Mouse (Mus musculus) midbrain, embryonic 16.5 days (tissue): ENCODE results near the gene Gm17651. TPM values are rescaled to one million over a fixed set of nuclear protein-coding genes. Genes with fewer than 3 reads are reported as not detected.
A peak's percentile ranks its signal among the peaks of the same experiment; 100 is the strongest.

Source experiments
- ATAC-seq: fragments of 200-750 bp; cut with Nextera tagmentation; 2 replicates; pipeline ENCODE4 v1.8.0; 2017; ENCODE audit warnings: moderate TSS enrichment
- H3K27ac ChIP-seq: fragments of 300-500 bp; sonication (generic); 2 replicates; pipeline ENCODE4 v1.5.1; 2014; ENCODE audit warnings: mild to moderate bottlenecking, low read length, mixed read lengths
- H3K27me3 ChIP-seq: fragments of 300-500 bp; sonication (generic); 2 replicates; pipeline ENCODE4 v1.6.1; 2014; ENCODE audit warnings: low read depth, low read length, mixed read lengths; ENCODE audit not compliant: control insufficient read depth, insufficient read depth
- H3K36me3 ChIP-seq: fragments of 300-500 bp; sonication (generic); 2 replicates; pipeline ENCODE4 v1.6.1; 2014; ENCODE audit warnings: mild to moderate bottlenecking, low read length, moderate library complexity, mixed read lengths; ENCODE audit not compliant: control insufficient read depth, insufficient read depth
- H3K4me1 ChIP-seq: fragments of 300-500 bp; sonication (generic); 2 replicates; pipeline ENCODE4 v1.6.1; 2014; ENCODE audit warnings: mild to moderate bottlenecking, low read length, mixed read lengths; ENCODE audit not compliant: control insufficient read depth, insufficient read depth
- H3K4me2 ChIP-seq: fragments of 300-500 bp; sonication (generic); 2 replicates; pipeline ENCODE4 v1.6.1; 2014; ENCODE audit warnings: mild to moderate bottlenecking, low read length, mixed read lengths
- H3K4me3 ChIP-seq: fragments of 300-500 bp; sonication (generic); 2 replicates; pipeline ENCODE4 v1.5.1; 2014; ENCODE audit warnings: low read depth, mild to moderate bottlenecking, low read length, moderate library complexity, mixed read lengths
- H3K9ac ChIP-seq: fragments of 300-500 bp; sonication (generic); 2 replicates; pipeline ENCODE4 v1.6.1; 2014; ENCODE audit warnings: low read depth, low read length, mixed read lengths
- H3K9me3 ChIP-seq: fragments of 300-500 bp; sonication (generic); replicated peaks from 2 replicates; pipeline ENCODE4 v1.6.1; 2014; ENCODE audit warnings: mild to moderate bottlenecking, low read length, mixed read lengths; ENCODE audit not compliant: control insufficient read depth, poor library complexity, severe bottlenecking
- WGBS: fragments of 180-500 bp; shearing (Covaris S2); extraction: QIAGEN DNeasy Blood & Tissue Kit; methylation state at CpG from one replicate; pipeline ENCODE4 v1.1.7; 2014; 5-methylcytosine and 5-hydroxymethylcytosine counted together
- polyA plus RNA-seq: library from polyadenylated mRNA; unstranded; fragments of >200 nt; fragmentation: Nextera tagmentation; extraction: Ambion mirVana; gene quantifications from 2 replicates; pipeline ENCODE4 v1.2.1, GENCODE M21; 2015

The Gm17651 gene
- polyA plus RNA-seq, 1 experiment from 2014 or later = not detected

DNA sequence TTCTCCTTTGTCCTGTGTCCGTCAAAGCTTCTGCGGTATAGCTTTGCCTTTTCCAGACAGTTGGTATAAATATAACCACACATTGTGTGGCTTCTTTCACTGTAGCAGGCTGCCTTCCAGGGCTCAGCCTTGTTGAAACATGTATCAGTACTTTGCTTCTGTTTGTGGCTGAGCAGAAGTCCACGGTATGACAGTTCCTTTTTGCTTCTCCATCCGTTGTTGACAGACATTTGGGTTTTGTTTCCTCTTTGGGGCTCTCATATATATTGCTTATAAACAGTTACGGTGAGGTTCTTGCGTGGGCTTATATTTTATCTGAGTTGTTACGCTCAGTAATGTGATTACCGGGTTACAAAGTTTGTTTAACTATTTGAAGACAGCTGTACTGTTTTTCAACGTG, 9.0 kb downstream of the Gm17651 start:
- no peak overlapping the region for H3K4me3 ChIP-seq
- no peak overlapping the region for H3K4me2 ChIP-seq
- WGBS = 91% methylated on average over 9 of the region's 9 CpGs
- no peak for ATAC-seq
- no peaks in the 10 kb centered on the region for H3K9me3 ChIP-seq
- no peaks in the 10 kb centered on the region for H3K4me1 ChIP-seq
- peaks cover 25% of the 10 kb centered on the region; the same call in 1 of the 2 replicates for H3K36me3 ChIP-seq
- no peaks in the 10 kb centered on the region for H3K27me3 ChIP-seq
- H3K9ac ChIP-seq = no peak overlapping the region
- no peak overlapping the region for H3K27ac ChIP-seq

DNA sequence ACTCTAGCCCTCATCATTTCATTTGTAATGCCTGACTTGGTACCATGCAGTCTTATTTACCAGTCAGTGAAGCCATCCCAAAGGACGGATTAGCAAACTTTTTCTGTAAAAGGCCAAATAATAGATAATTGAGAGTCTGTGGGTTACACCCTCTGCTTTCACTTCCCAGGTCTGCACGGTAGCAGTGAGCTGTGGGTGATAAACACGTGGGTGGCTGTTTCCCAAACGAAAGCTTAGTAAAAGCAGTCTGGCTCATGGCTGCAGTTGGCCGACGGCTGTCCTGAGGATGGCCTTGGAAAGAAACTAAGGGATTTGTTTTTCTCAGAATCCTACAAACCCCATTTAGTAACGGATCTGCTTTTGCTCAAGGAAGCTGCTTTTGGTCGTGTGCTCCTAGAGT, 13.3 kb downstream of the Gm17651 start:
- Histone ChIP-seq H3K4me1 (peaks cover 14% of the 10 kb centered on the region), H3K36me3 (peaks cover 8% of the 10 kb centered on the region; the same call in 1 of the 2 replicates), H3K9me3 (no peaks in the 10 kb centered on the region), H3K4me3 (no peak overlapping the region), H3K9ac (no peak overlapping the region), H3K27ac (no peak overlapping the region), H3K4me2 (no peak overlapping the region), H3K27me3 (no peaks in the 10 kb centered on the region)
- ATAC-seq = no peak
- WGBS = 83% methylated on average over 8 of the region's 8 CpGs

DNA sequence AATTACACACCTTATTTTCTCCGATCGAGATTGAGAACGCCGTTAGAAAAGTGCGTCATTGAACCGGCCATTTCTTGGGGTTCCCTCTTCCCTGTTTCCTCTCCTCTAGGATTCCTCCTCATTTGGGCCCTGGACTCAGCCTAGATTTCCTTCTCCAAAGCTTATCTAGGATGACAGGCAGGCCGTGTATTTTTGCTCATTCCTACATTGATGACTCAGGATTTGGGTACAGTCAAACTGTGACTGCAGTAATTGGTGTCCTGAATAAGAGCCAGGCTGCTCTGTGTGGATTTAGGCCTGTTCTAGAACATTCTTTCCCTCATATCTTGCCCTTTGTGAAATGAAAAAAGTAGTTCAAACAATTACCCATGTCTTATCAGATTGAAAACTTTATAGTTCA, 14.7 kb downstream of the Gm17651 start:
- no peak overlapping the region for H3K9ac ChIP-seq

DNA sequence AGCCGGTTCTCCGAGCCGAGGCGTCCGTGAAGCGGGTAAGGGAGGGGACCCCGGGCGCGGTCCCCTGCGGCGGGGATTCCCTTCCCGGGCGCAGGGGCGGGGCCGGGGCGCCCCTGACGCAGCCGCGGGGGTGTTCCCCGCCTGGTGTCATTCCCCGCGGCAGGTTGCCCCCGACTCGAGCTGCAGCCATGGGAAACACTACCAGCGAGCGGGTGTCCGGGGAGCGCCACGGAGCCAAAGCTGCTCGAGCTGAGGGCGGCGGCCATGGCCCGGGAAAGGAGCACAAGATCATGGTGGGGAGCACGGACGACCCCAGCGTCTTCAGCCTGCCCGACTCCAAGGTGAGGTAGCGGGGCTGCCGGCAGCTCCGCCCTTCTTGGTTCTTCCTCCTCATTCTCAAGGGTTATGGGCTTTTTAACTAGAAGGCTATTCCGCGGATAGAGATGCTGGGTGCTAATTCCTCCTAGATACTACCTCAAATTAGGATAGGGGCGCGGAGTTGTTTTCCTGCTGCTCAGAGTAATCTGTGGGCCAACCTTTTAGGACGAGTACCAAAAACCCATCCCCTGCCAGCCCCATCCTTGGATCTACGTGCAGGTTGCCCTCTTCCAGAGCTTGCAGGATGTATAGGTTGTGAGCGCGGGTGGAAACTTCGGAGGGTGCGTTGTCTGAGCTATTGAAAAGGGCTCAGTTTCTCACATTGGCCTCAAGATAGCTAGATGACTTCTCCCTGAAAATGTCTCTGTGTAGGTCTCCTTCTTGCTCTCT, 15.9 kb downstream of the Gm17651 start:
- peaks cover 14% of the 10 kb centered on the region for H3K4me1 ChIP-seq
- peak overlapping the region; percentile 89 for H3K9ac ChIP-seq
- H3K9me3 ChIP-seq = no peaks in the 10 kb centered on the region
- peak overlapping the region; percentile 83 for H3K27ac ChIP-seq
- no peaks in the 10 kb centered on the region for H3K27me3 ChIP-seq
- peak overlapping the region; percentile 85 for H3K4me2 ChIP-seq
- H3K36me3 ChIP-seq = peaks cover 2% of the 10 kb centered on the region; the same call in 1 of the 2 replicates
- WGBS = under 1% methylated on average over 43 of the region's 50 CpGs
- peak; percentile 76 for ATAC-seq
- peak overlapping the region; percentile 92 for H3K4me3 ChIP-seq

More for the DNA sequence above, 14.7 kb downstream of the Gm17651 start:
- peak overlapping the region; percentile 85 for H3K4me2 ChIP-seq
- H3K4me3 ChIP-seq = peak overlapping the region; percentile 92; the same call in 1 of the 2 replicates
- ATAC-seq = no peak
- peaks cover 8% of the 10 kb centered on the region; the same call in 1 of the 2 replicates for H3K36me3 ChIP-seq
- no peak overlapping the region for H3K27ac ChIP-seq
- WGBS = 91% methylated on average over 7 of the region's 7 CpGs
- H3K4me1 ChIP-seq = peaks cover 14% of the 10 kb centered on the region
- H3K9me3 ChIP-seq = no peaks in the 10 kb centered on the region
- H3K27me3 ChIP-seq = no peaks in the 10 kb centered on the region

DNA sequence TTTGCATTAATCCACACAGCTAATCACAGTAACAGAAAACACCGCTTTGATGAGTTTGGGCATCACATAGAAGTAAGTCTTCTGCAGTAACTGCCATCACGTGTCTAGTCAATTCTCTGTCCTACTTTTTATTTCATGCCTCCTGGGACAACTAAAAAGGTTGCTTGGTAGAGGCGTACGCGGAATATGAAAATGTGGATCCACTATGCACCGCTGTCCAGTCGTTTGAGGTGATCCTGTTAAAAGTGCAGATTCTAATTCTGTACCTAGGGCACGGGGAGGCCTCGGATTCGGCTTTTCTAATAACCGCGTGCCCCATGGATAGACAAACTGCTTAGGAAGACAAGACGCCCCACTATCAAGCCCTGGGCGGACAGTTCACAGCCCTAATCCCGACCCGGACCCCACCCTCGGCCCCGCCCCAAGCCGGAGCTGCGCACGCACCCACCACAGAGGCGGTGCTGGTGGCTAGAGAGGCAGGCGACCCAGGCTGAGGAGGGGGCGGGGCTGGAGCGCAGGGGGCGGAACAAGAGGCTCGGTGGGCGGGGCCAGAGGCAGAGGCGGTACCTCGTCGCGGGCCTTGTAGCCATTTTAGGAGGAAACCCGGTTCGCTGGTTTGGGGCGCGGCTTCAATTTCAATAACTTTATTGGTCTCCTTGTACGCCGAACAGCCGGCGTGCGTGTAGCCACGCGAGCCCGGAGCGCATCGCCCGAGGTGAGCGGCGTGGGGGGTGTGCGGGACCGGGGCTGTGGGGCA, 16.7 kb downstream of the Gm17651 start, which contains the start of gene Prkab2:
Gene Prkab2, plus strand, starts transcription at position 539 of the 757 bp plus-strand sequence.
- H3K36me3 ChIP-seq = 0 out of 2 replicates have a peak, but pooled peaks cover 2% of the 10 kb centered on the region
- H3K9ac ChIP-seq = peak within 1 kb of the TSS; percentile 89
- H3K4me1 ChIP-seq = peaks cover 14% of the 10 kb centered on the region
- no peaks in the 10 kb centered on the region for H3K27me3 ChIP-seq
- peak within 1 kb of the TSS; percentile 85 for H3K4me2 ChIP-seq
- WGBS = 1% methylated on average over 48 of the region's 51 CpGs
- H3K4me3 ChIP-seq = peak within 1 kb of the TSS; percentile 92
- peak; percentile 93 for ATAC-seq
- H3K27ac ChIP-seq = peak within 1 kb of the TSS; percentile 83
- H3K9me3 ChIP-seq = no peaks in the 10 kb centered on the region

DNA sequence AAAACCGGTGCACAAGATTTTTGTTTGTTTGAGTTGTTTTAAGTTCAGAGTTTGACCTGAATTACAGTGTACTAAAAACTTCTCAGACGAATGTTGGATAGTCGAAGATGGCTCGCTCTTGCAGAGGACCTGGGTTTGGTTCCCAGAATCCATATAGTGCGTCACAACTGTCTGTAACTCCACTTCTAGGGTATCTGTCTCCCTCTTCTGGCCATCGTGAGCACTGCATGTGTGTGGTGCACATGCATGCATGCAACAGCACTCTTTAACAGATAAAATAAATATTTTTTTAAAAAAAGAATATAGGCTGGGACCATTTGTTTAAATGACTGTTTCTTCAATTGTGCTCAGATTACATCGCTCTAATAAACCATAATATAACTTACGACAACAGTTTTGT, 19.6 kb downstream of the Gm17651 start:
- no peak overlapping the region for H3K9ac ChIP-seq
- H3K36me3 ChIP-seq = no peaks in the 10 kb centered on the region
- no peak overlapping the region for H3K4me3 ChIP-seq
- no peaks in the 10 kb centered on the region for H3K9me3 ChIP-seq
- H3K27ac ChIP-seq = no peak overlapping the region
- H3K27me3 ChIP-seq = no peaks in the 10 kb centered on the region
- peaks cover 11% of the 10 kb centered on the region for H3K4me1 ChIP-seq
- H3K4me2 ChIP-seq = no peak overlapping the region
- ATAC-seq = no peak
- WGBS = 81% methylated on average over 8 of the region's 8 CpGs

DNA sequence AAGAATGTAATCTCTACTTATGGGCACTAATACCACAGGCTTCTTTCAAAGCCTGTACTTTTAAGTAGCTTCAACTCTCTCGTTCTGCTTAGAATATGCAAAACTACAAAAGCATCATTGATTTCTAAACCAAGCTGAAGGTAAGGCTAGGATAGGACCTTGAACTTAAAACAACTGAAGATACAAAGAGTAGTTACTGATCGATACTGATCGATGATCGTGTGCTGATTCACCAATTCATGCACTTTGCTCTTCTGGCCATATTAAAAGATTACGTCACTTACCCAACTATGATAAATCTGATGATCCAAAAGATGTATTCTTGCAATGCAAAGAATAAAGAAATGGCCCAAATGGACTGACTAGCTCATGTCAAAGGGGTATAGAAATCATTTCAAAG, 20.7 kb downstream of the Gm17651 start:
- no peaks in the 10 kb centered on the region; the same call in 1 of the 2 replicates for H3K4me1 ChIP-seq
- no peaks in the 10 kb centered on the region for H3K27me3 ChIP-seq
- ATAC-seq = no peak
- 88% methylated on average over 5 of the region's 5 CpGs for WGBS
- H3K4me3 ChIP-seq = no peak overlapping the region
- no peak overlapping the region for H3K27ac ChIP-seq
- H3K9ac ChIP-seq = no peak overlapping the region
- H3K9me3 ChIP-seq = no peaks in the 10 kb centered on the region
- no peak overlapping the region for H3K4me2 ChIP-seq
- no peaks in the 10 kb centered on the region for H3K36me3 ChIP-seq

DNA sequence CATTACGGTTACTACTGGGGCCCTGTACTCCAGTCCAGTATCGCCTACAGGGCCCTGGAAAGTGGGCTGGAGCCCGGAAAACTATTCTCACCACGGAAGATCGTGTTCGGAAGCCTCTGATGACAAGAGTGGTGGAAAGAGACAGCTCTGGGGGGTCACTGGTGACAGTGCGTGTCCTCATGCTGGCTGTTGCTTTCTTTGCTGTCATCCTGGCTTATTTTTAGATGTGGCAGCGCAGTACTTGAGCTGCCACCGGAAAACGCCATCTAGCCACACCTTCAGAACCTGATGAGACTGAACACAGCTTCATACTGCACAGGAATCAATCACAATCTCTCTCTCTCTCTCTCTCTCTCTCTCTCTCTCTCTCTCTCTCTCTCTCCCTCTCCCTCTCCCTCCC, 22.9 kb downstream of the Gm17651 start:
- Histone ChIP-seq H3K36me3 (no peaks in the 10 kb centered on the region), H3K27me3 (no peaks in the 10 kb centered on the region), H3K4me1 (no peaks in the 10 kb centered on the region), H3K9me3 (no peaks in the 10 kb centered on the region), H3K9ac (no peak overlapping the region), H3K27ac (no peak overlapping the region), H3K4me2 (no peak overlapping the region), H3K4me3 (no peak overlapping the region)
- WGBS = 89% methylated on average over 10 of the region's 10 CpGs
- ATAC-seq = no peak

DNA sequence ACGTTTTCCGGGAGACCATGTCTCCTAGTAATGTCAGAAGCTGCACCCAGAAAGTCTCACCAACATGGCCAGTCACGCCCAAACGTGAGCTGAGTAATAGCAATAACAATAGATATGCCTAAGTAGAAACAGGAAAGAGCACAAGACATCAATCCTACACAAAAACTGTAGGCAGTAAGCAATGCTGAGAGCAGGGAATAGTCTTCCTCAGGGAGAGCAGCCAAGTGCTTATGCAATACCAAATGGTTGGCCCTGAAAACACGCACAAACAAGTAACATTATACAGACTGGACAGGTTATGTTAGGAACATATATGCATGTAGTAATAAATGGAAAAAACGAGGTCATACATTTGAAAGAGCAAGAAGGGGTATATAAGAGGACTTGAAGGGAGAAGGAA, 25.0 kb downstream of the Gm17651 start:
- no peak overlapping the region for H3K27ac ChIP-seq
- H3K27me3 ChIP-seq = no peaks in the 10 kb centered on the region
- H3K4me1 ChIP-seq = no peaks in the 10 kb centered on the region
- WGBS = 83% methylated on average over 6 of the region's 6 CpGs
- ATAC-seq = no peak
- H3K4me3 ChIP-seq = no peak overlapping the region
- no peak overlapping the region for H3K9ac ChIP-seq
- H3K9me3 ChIP-seq = no peaks in the 10 kb centered on the region
- no peak overlapping the region for H3K4me2 ChIP-seq
- no peaks in the 10 kb centered on the region for H3K36me3 ChIP-seq
